Mouse (Mus musculus) embryo, embryonic 10.5 days (tissue): ENCODE measurements around the gene Galnt11.
"Not testable (repeated sequence)": the region's sequence is repeated elsewhere in the genome, so short reads cannot be mapped to it uniquely, and the experiment has no call there.

Experiments used
- DNase-seq: peaks from one replicate; pipeline ENCODE4 v3.0.0-alpha.2; 2015; ENCODE audit warnings: low spot score

Galnt11 gene

GRCm38 (mm10) chr5:25221604-25222003, at the start of gene Galnt11:
Gene Galnt11, plus strand, starts transcription at chr5:25221904.
- DNase-seq: no peak

GRCm38 (mm10) chr5:25177937-25178336, 43.8 kb upstream of the Galnt11 start:
- DNase-seq: not testable (repeated sequence)

GRCm38 (mm10) chr5:25178543-25178942, 43.2 kb upstream of the Galnt11 start:
- DNase-seq: not testable (repeated sequence)

GRCm38 (mm10) chr5:25179284-25179683, 42.4 kb upstream of the Galnt11 start:
- DNase-seq: no peak

- DNase-seq: no peak
Measured at GRCm38 (mm10) chr5:25179936-25180488, 41.7 kb upstream of the Galnt11 start.

GRCm38 (mm10) chr5:25181004-25181531, 40.6 kb upstream of the Galnt11 start, which contains the start of gene Galntl5:
Gene Galntl5, plus strand, starts transcription at chr5:25181460.
- DNase-seq: no peak

- no peak for DNase-seq
Measured at GRCm38 (mm10) chr5:25183595-25183994, 38.1 kb upstream of the Galnt11 start.

- no peak for DNase-seq
Measured at GRCm38 (mm10) chr5:25184594-25184993, 37.1 kb upstream of the Galnt11 start.

- no peak for DNase-seq
Measured at GRCm38 (mm10) chr5:25187727-25188126, 34.0 kb upstream of the Galnt11 start.

GRCm38 (mm10) chr5:25188802-25189201, 32.9 kb upstream of the Galnt11 start:
- peak; percentile 43 for DNase-seq

GRCm38 (mm10) chr5:25190521-25190920, 31.2 kb upstream of the Galnt11 start:
- no peak for DNase-seq

- no peak for DNase-seq
Measured at GRCm38 (mm10) chr5:25211872-25212271, 9.8 kb upstream of the Galnt11 start.

GRCm38 (mm10) chr5:25213216-25213615, 8.5 kb upstream of the Galnt11 start:
- not testable (repeated sequence) for DNase-seq

- DNase-seq: no peak
Measured at GRCm38 (mm10) chr5:25215006-25215405, 6.7 kb upstream of the Galnt11 start.

GRCm38 (mm10) chr5:25222752-25223702, 1.3 kb downstream of the Galnt11 start, which contains the start of gene E130116L18Rik:
Gene E130116L18Rik, minus strand, starts transcription at chr5:25223153.
- peak; percentile 86 for DNase-seq

GRCm38 (mm10) chr5:25224377-25224776, 2.7 kb downstream of the Galnt11 start:
- DNase-seq: not testable (repeated sequence)

GRCm38 (mm10) chr5:25243101-25243500, 21.4 kb downstream of the Galnt11 start:
- DNase-seq: no peak

- no peak for DNase-seq
Measured at GRCm38 (mm10) chr5:25245806-25246472, 24.2 kb downstream of the Galnt11 start.

GRCm38 (mm10) chr5:25246473-25246865, 24.8 kb downstream of the Galnt11 start:
- DNase-seq: no peak

GRCm38 (mm10) chr5:25247036-25247435, 25.3 kb downstream of the Galnt11 start:
- no peak for DNase-seq

GRCm38 (mm10) chr5:25252423-25252822, 30.7 kb downstream of the Galnt11 start:
- no peak for DNase-seq
